Mouse (Mus musculus): Measurements from ENCODE around the gene Edar. TPM values are rescaled to one million over a fixed set of nuclear protein-coding genes. Genes with fewer than 3 reads are reported as not detected.

Edar gene
- polyA plus RNA-seq, 1 experiment = 0.44 TPM

DNA sequence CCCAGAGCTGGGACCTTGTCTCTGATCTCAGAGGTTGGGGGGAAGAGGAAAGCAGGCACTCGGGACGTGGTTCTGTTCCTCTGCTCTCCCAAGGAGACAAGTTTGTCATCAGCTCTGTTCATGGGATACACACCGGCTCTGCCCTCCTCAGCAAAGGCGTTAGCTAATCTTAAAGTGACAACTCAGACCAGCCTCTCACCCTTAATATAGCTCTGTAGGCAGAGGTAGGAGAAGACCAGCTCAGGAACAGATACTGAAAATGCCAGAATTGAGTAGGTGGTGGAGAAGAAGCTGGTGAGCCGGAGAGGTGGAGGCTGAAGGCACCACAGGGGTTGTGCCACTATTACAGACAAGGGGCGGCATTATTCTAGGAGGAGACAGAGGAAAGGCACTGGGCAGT lies 3.8 kb upstream of the Edar start:
- Histone ChIP-seq H3K27ac (ENCODE audit: insufficient read depth, low read length) (no peak overlapping the region), H3K4me3 (ENCODE audit: insufficient read depth, low read length) (no peak overlapping the region), H3K4me1 (ENCODE audit: control insufficient read depth, insufficient read depth, low read length) (no peaks in the 10 kb centered on the region)
- TF ChIP-seq POLR2A (IDR thresholded peaks at IDR 0.05; ENCODE audit: extremely low read depth, insufficient read depth, low read length) (no peak), CTCF (IDR thresholded peaks at IDR 0.05; ENCODE audit: extremely low read depth, insufficient read depth, low read length) (no peak)

GRCm38 (mm10) chr10:58673278-58674061 lies 2.0 kb downstream of the Edar start:
- TF ChIP-seq CTCF (IDR thresholded peaks at IDR 0.05; ENCODE audit: extremely low read depth, insufficient read depth, low read length) = peak; percentile 71
- TF ChIP-seq POLR2A (IDR thresholded peaks at IDR 0.05; ENCODE audit: extremely low read depth, insufficient read depth, low read length) = no peak
- no peak overlapping the region for H3K27ac ChIP-seq (ENCODE audit: insufficient read depth, low read length)
- H3K4me1 ChIP-seq (ENCODE audit: control insufficient read depth, insufficient read depth, low read length) = no peaks in the 10 kb centered on the region
- peak overlapping the region; percentile 32 for H3K4me3 ChIP-seq (ENCODE audit: insufficient read depth, low read length)

- TF ChIP-seq CTCF (IDR thresholded peaks at IDR 0.05; ENCODE audit: extremely low read depth, insufficient read depth, low read length) = no peak
- Histone ChIP-seq H3K4me3 (ENCODE audit: insufficient read depth, low read length) (no peak overlapping the region), H3K27ac (ENCODE audit: insufficient read depth, low read length) (no peak overlapping the region)
Observed at GRCm38 (mm10) chr10:58672557-58673277, 2.7 kb downstream of the Edar start.

DNA sequence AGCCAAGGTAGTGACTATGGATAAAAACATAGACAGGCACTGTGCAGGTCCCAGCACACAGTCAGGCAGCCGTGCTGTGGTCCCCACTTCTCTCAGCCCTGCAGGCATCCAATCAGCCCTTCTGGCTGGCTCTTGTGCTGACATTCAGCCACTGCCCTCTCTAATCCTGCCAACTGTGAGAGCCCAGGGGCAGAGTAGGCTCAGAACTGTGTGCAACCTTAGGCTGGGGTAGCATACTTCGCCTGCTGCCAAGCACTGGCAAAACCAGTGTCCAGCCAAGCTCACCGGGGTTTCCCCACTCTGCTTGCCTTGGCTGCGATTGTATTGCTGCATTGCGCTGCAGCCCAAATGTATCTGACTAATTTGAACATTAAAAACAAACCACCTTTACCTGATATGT lies 11.6 kb downstream of the Edar start:
- no peaks in the 10 kb centered on the region for H3K4me1 ChIP-seq (ENCODE audit: control insufficient read depth, insufficient read depth, low read length)
- H3K27ac ChIP-seq (ENCODE audit: insufficient read depth, low read length) = no peak overlapping the region
- no peak overlapping the region for H3K4me3 ChIP-seq (ENCODE audit: insufficient read depth, low read length)
- no peak for TF ChIP-seq CTCF (IDR thresholded peaks at IDR 0.05; ENCODE audit: extremely low read depth, insufficient read depth, low read length)
- TF ChIP-seq POLR2A (IDR thresholded peaks at IDR 0.05; ENCODE audit: extremely low read depth, insufficient read depth, low read length) = no peak

More at GRCm38 (mm10) chr10:58672557-58673277, 2.7 kb downstream of the Edar start:
- H3K4me1 ChIP-seq (ENCODE audit: control insufficient read depth, insufficient read depth, low read length) = no peaks in the 10 kb centered on the region

GRCm38 (mm10) chr10:58663417-58663816 lies 12.0 kb downstream of the Edar start:
- Histone ChIP-seq H3K4me3 (ENCODE audit: insufficient read depth, low read length) (no peak overlapping the region), H3K4me1 (ENCODE audit: control insufficient read depth, insufficient read depth, low read length) (no peaks in the 10 kb centered on the region), H3K27ac (ENCODE audit: insufficient read depth, low read length) (no peak overlapping the region)
- TF ChIP-seq CTCF (IDR thresholded peaks at IDR 0.05; ENCODE audit: extremely low read depth, insufficient read depth, low read length) (no peak), POLR2A (IDR thresholded peaks at IDR 0.05; ENCODE audit: extremely low read depth, insufficient read depth, low read length) (no peak)

GRCm38 (mm10) chr10:58659268-58659986 lies 16.0 kb downstream of the Edar start:
- Histone ChIP-seq H3K27ac (ENCODE audit: insufficient read depth, low read length) (no peak overlapping the region), H3K4me3 (ENCODE audit: insufficient read depth, low read length) (no peak overlapping the region), H3K4me1 (ENCODE audit: control insufficient read depth, insufficient read depth, low read length) (no peaks in the 10 kb centered on the region)
- TF ChIP-seq CTCF (IDR thresholded peaks at IDR 0.05; ENCODE audit: extremely low read depth, insufficient read depth, low read length) (no peak), POLR2A (IDR thresholded peaks at IDR 0.05; ENCODE audit: extremely low read depth, insufficient read depth, low read length) (no peak)

GRCm38 (mm10) chr10:58657731-58658130 lies 17.7 kb downstream of the Edar start:
- no peak overlapping the region for H3K27ac ChIP-seq (ENCODE audit: insufficient read depth, low read length)
- no peak overlapping the region for H3K4me3 ChIP-seq (ENCODE audit: insufficient read depth, low read length)
- H3K4me1 ChIP-seq (ENCODE audit: control insufficient read depth, insufficient read depth, low read length) = no peaks in the 10 kb centered on the region
- TF ChIP-seq POLR2A (IDR thresholded peaks at IDR 0.05; ENCODE audit: extremely low read depth, insufficient read depth, low read length) (no peak), CTCF (IDR thresholded peaks at IDR 0.05; ENCODE audit: extremely low read depth, insufficient read depth, low read length) (no peak)

GRCm38 (mm10) chr10:58653679-58654078 lies 21.8 kb downstream of the Edar start:
- Histone ChIP-seq H3K27ac (ENCODE audit: insufficient read depth, low read length) (no peak overlapping the region), H3K4me3 (ENCODE audit: insufficient read depth, low read length) (no peak overlapping the region), H3K4me1 (ENCODE audit: control insufficient read depth, insufficient read depth, low read length) (no peaks in the 10 kb centered on the region)
- TF ChIP-seq POLR2A (IDR thresholded peaks at IDR 0.05; ENCODE audit: extremely low read depth, insufficient read depth, low read length) (no peak), CTCF (IDR thresholded peaks at IDR 0.05; ENCODE audit: extremely low read depth, insufficient read depth, low read length) (no peak)

Data from cortical plate, adult 2 months (tissue).